Mouse (Mus musculus) liver, embryonic 12.5 days (tissue): ENCODE data around the gene Znrd1. TPM values are rescaled to one million over a fixed set of nuclear protein-coding genes. Genes with fewer than 3 reads are reported as not detected.

Experiments
- ATAC-seq: fragments of 200-750 bp; cut with Nextera tagmentation; 2 replicates; pipeline ENCODE4 v1.8.0; 2017; ENCODE audit warnings: moderate number of reproducible peaks, mild to moderate bottlenecking, moderate library complexity
- H3K27ac ChIP-seq: fragments of 300-500 bp; sonication (generic); 2 replicates; pipeline ENCODE4 v1.5.1; 2016; ENCODE audit warnings: mild to moderate bottlenecking
- H3K27me3 ChIP-seq: fragments of 300-500 bp; sonication (generic); replicated peaks from 2 replicates; pipeline ENCODE4 v1.6.1; 2016; ENCODE audit warnings: mild to moderate bottlenecking, moderate library complexity
- H3K36me3 ChIP-seq: fragments of 300-500 bp; sonication (generic); 2 replicates; pipeline ENCODE4 v1.6.1; 2016; ENCODE audit warnings: mild to moderate bottlenecking, moderate library complexity
- H3K4me1 ChIP-seq: fragments of 300-500 bp; sonication (generic); 2 replicates; pipeline ENCODE4 v1.6.1; 2016
- H3K4me2 ChIP-seq: fragments of 300-500 bp; sonication (generic); 2 replicates; pipeline ENCODE4 v1.6.1; 2016; ENCODE audit warnings: mild to moderate bottlenecking, moderate library complexity
- H3K4me3 ChIP-seq: fragments of 300-500 bp; sonication (generic); 2 replicates; pipeline ENCODE4 v1.5.1; 2016; ENCODE audit warnings: mild to moderate bottlenecking, moderate library complexity
- H3K9ac ChIP-seq: fragments of 300-500 bp; sonication (generic); 2 replicates; pipeline ENCODE4 v1.6.1; 2016; ENCODE audit warnings: mild to moderate bottlenecking, moderate library complexity
- H3K9me3 ChIP-seq: fragments of 300-500 bp; sonication (generic); replicated peaks from 2 replicates; pipeline ENCODE4 v1.6.1; 2016; ENCODE audit warnings: mild to moderate bottlenecking, moderate library complexity
- whole genome bisulfite sequencing: fragments of 180-500 bp; shearing (Covaris S2); methylation state at CpG from one replicate; pipeline ENCODE4 v1.1.7; 2016; ENCODE audit not compliant: insufficient replicate concordance; 5-methylcytosine and 5-hydroxymethylcytosine counted together
- polyA plus RNA-seq: library from polyadenylated mRNA; unstranded; fragments of >200 nt; fragmentation: Nextera tagmentation; extraction: Ambion mirVana; gene quantifications from 2 replicates; pipeline ENCODE4 v1.2.1, GENCODE M21; 2016

The Znrd1 gene
- 32.7 and 33.5 TPM in 2 replicates for polyA plus RNA-seq

DNA sequence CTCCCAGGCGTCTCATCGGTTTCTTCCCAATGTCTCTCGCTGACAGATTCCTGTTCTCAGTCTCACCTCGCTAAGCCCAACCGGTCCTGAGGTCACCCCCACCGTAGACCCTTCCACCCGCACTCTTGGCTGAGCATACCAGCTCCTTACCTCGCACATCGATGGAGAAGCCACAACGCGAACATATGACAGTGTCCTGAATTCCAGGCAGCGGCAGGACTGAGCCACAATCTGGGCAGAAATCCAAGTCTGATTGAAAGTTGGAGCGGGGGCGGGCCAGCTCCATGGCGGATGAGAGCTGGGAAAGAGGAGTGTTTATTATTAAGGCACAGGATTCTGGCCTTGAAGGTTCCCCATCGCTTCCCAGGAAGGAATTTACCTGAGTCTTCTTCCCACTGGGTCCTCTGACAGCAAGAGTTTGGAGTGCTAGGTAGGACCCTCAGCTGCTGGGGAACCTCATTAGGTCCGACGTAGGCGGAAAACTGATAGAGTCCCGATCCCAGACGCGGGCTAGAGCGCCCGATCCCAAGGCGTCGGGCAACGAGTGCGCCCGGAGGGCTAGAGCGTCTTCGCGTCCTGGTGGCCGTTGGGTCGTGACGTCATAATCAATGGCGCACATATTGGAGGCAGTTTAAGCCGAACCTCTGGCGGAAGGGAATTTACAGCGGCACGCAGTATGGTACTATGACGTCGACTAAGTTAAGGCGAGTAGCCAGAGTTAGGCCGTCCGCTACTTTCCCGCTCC, at the start of gene Znrd1, which contains the start of gene Znrd1as:
Gene Znrd1, minus strand, starts transcription at position 561 of the 745 bp plus-strand sequence.
Gene Znrd1as, plus strand, starts transcription at position 594 of the 745 bp plus-strand sequence.
- H3K36me3 ChIP-seq, result peaks cover 13% of the 10 kb centered on the region
- peaks cover 16% of the 10 kb centered on the region for H3K4me1 ChIP-seq
- under 1% methylated on average over 46 of the region's 46 CpGs for WGBS

DNA sequence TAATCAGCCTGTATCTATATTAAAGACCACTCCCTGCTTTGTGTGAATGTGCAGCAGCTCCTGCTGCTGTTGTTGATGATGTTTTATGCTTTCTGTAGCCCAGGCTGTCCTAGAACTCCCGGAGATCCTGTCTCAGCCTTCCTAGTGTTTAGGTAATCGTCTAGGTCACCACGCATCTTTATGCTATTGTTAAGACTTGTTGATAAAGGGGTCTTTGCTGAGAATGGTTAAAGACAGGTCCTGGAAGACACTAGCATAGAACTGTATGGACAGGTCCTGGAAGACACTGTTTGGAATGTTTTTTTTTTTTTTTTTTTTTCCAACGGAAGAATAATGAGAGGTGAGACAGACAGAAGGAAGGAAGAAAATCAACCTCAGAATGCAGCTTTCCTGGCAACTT, 45.0 kb upstream of the Znrd1 start:
- WGBS, result 40% methylated on average over 4 of the region's 4 CpGs
- Histone ChIP-seq H3K9me3 (no peaks in the 10 kb centered on the region), H3K27ac (no peak overlapping the region), H3K4me2 (peak overlapping the region; percentile 66), H3K9ac (no peak overlapping the region), H3K27me3 (peaks cover 25% of the 10 kb centered on the region), H3K4me1 (no peaks in the 10 kb centered on the region; the same call in 1 of the 2 replicates), H3K36me3 (no peaks in the 10 kb centered on the region), H3K4me3 (peak overlapping the region; percentile 55)
- no peak for ATAC-seq

More for the DNA sequence above, at the start of gene Znrd1, which contains the start of gene Znrd1as:
- H3K9ac ChIP-seq, result peak within 1 kb of the TSS; percentile 82
- no peaks in the 10 kb centered on the region for H3K9me3 ChIP-seq
- H3K4me3 ChIP-seq, result peak within 1 kb of the TSS; percentile 71
- H3K27me3 ChIP-seq, result no peaks in the 10 kb centered on the region
- peak within 1 kb of the TSS; percentile 81 for H3K4me2 ChIP-seq
- peak within 1 kb of the TSS; percentile 56 for H3K27ac ChIP-seq
- peak; percentile 95 for ATAC-seq

DNA sequence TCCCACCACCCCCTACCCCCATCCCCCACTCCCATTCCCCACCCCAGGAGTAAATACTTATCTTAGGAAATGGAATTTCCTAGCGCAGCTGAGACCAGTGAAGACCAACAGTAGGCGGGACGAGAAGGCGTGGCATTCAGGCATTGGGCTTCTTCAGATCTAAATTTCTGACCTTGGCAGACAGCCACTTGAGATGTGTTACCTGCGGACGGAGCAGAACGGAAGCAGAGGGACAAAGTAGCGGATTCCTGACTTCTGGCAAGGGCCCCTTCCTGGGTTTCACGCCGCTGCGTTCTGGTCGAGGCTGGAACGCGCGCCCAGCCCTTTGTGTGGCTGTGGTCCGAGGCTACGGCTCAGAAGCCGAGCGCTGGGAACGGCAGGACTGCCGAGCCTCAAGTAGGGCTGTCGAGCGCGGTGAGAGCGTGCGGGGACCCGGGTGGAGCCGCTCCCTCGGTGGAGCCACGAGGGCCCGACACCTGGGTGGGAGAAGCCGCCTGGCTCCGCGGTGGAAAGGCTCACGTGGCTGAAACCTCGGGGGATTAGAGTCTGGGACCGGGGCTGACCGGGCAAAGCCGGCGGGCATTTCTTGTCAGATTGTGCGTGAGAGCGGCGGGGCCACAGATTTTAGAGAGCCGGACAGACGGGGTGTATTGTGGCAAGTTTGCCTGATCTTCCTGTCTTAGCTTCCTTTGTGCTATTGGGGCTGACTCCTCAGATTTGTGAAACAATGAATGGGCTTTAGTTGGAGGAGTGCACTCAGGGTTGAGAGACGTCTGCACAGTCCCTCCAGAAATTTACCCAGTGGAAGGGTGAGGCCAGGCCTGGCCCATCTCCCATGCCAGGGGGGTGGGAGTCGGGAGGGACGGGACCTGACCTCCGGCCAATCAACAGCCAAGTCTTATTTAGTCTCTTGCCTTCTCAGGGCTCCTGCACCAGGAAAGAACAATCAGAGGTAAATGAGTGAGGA, 44.3 kb upstream of the Znrd1 start:
- Histone ChIP-seq H3K27me3 (peaks cover 25% of the 10 kb centered on the region), H3K9me3 (no peaks in the 10 kb centered on the region), H3K27ac (peak overlapping the region; percentile 48; the same call in 1 of the 2 replicates), H3K36me3 (no peaks in the 10 kb centered on the region), H3K4me1 (no peaks in the 10 kb centered on the region; the same call in 1 of the 2 replicates), H3K4me2 (peak overlapping the region; percentile 66), H3K4me3 (peak overlapping the region; percentile 55), H3K9ac (peak overlapping the region; percentile 61)
- WGBS, result 2% methylated on average over 49 of the region's 49 CpGs
- ATAC-seq, result peak; percentile 55

DNA sequence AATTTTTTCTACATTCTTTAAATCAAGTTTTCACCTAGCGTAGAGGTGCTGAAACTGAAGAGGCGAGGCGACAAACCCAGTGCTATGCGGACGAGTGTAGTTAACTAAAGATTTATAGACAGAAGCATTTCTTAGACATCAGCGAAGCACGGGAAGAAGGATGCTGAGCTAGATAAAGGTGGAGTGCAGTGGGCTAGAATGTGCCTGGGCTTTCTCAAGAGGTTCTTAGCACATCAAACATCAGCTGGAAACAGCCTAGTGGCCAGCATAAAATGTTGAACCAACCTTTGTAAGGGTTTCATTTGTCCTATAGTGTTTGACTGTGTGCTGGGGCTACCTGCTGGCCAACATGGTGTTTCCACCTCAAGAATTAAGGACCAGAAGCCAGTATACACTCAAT, 42.5 kb upstream of the Znrd1 start, which contains the start of gene Zfp57:
Gene Zfp57, plus strand, starts transcription at position 301 of the 400 bp plus-strand sequence.
- Histone ChIP-seq H3K27ac (no peak within 1 kb of the TSS), H3K9ac (no peak within 1 kb of the TSS), H3K4me3 (no peak within 1 kb of the TSS), H3K4me2 (peak within 1 kb of the TSS; percentile 66; the same call in 1 of the 2 replicates), H3K36me3 (no peaks in the 10 kb centered on the region), H3K9me3 (no peaks in the 10 kb centered on the region), H3K27me3 (peaks cover 25% of the 10 kb centered on the region), H3K4me1 (no peaks in the 10 kb centered on the region; the same call in 1 of the 2 replicates)
- no peak for ATAC-seq
- 73% methylated on average over 7 of the region's 7 CpGs for WGBS

DNA sequence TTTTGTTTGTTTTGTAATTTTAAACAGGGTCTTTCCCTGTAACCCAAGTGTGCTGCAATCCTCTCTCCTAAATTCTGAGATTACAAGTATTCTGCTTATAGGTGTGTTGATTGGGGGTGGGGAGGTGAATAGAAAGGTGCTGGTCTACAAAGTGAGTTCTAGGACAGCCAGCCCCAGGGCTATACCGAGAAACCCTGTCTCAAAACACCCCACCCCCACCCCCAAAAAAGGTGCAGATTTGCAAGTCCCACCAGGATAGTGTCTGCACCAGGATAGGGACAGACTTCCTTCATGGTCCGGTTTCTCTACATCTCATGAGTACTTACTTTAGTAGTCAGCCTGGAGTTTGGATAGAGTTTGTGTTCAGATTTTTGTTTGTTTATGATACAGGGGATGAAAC, 40.1 kb upstream of the Znrd1 start:
- no peak overlapping the region for H3K27ac ChIP-seq
- WGBS, result 45% methylated on average over 2 of the region's 2 CpGs
- no peak overlapping the region for H3K4me3 ChIP-seq
- no peak overlapping the region for H3K4me2 ChIP-seq
- no peak overlapping the region for H3K9ac ChIP-seq
- peaks cover 18% of the 10 kb centered on the region for H3K27me3 ChIP-seq
- no peak for ATAC-seq
- no peaks in the 10 kb centered on the region; the same call in 1 of the 2 replicates for H3K4me1 ChIP-seq
- H3K9me3 ChIP-seq, result no peaks in the 10 kb centered on the region
- no peaks in the 10 kb centered on the region for H3K36me3 ChIP-seq

DNA sequence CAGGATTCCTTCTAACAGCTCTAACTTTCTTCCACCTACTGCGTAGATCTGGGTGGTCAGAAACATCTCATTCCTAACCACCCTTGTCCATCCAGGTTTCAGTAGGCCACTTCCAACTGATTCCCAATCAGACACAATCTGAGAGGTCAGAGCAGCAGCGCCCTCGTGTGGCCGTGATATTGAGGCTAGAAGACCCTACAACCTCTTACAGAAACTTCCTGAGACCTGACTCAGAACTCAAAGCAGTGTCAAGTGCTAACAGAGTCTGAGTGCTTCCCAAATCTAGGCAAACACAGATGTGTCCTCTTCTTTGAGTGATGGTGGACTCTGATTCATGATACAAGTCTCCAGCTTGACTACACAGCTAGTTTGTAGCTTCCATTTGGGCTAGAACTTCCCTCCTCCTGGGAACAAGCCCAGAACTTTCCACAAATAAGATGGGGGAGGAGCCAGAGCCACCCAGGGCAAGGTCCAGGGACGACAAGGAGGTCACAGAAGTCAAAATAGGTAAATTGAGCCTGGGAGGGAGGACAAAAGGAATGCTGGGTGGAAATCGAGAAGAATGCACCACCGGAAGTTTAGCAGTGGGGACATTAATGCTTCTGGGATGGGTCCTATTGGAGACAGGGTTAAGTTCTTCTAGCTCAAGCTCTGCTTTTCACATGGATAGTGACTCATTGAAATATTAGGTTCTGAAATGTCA, 38.8 kb upstream of the Znrd1 start:
- 21% methylated on average over 7 of the region's 7 CpGs for WGBS
- Histone ChIP-seq H3K9me3 (no peaks in the 10 kb centered on the region), H3K4me1 (no peaks in the 10 kb centered on the region), H3K36me3 (no peaks in the 10 kb centered on the region), H3K4me3 (no peak overlapping the region), H3K27ac (no peak overlapping the region), H3K27me3 (peaks cover 5% of the 10 kb centered on the region), H3K9ac (no peak overlapping the region), H3K4me2 (no peak overlapping the region)
- ATAC-seq, result no peak

DNA sequence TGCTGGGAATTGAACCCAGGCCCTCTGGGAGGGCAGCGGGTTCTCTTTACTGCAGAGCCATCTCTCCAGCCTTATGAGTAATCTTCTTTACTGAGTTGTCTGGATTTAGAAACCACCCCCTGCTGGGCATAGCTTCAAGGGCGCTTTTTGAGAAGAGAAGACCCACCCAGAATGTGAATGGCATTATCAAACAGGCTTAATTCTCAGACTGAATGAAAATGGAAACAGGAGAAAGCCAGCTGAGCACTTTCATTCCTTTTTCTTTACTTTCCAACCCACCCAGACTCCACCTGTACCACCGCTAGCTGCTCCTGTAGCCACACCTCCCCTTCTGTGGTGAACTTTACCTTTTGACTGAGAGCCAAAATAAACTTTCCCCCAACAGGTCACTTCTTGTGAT, 37.1 kb upstream of the Znrd1 start:
- Histone ChIP-seq H3K4me2 (no peak overlapping the region), H3K27ac (no peak overlapping the region), H3K27me3 (no peaks in the 10 kb centered on the region; the same call in 1 of the 2 replicates), H3K9ac (no peak overlapping the region), H3K36me3 (no peaks in the 10 kb centered on the region), H3K4me1 (no peaks in the 10 kb centered on the region), H3K9me3 (no peaks in the 10 kb centered on the region), H3K4me3 (no peak overlapping the region)
- 61% methylated on average over 3 of the region's 3 CpGs for WGBS
- ATAC-seq, result no peak

DNA sequence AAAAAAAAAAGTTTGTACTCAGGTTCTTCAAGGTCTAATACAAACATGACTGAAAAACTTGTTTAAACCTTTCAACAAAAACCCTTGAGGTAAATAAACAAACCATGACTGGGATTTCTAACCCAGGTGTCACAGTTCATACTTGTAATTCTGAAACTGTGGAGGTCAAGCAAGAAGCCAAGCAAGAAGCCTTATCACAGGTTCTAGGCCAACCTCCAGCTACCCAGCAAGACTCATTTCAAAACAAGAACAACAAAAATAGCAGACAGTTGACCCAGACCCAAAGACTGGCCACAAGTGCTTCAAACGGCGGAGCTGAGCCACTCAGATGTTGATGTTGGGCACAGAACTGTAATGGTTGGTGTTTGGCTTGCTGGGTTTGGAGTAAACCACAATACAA, 36.2 kb upstream of the Znrd1 start:
- Histone ChIP-seq H3K4me2 (no peak overlapping the region), H3K9me3 (no peaks in the 10 kb centered on the region), H3K27me3 (peaks cover 7% of the 10 kb centered on the region), H3K9ac (no peak overlapping the region), H3K36me3 (no peaks in the 10 kb centered on the region), H3K4me3 (no peak overlapping the region), H3K27ac (no peak overlapping the region), H3K4me1 (no peaks in the 10 kb centered on the region)
- no peak for ATAC-seq
- WGBS, result 79% methylated on average over 2 of the region's 2 CpGs

DNA sequence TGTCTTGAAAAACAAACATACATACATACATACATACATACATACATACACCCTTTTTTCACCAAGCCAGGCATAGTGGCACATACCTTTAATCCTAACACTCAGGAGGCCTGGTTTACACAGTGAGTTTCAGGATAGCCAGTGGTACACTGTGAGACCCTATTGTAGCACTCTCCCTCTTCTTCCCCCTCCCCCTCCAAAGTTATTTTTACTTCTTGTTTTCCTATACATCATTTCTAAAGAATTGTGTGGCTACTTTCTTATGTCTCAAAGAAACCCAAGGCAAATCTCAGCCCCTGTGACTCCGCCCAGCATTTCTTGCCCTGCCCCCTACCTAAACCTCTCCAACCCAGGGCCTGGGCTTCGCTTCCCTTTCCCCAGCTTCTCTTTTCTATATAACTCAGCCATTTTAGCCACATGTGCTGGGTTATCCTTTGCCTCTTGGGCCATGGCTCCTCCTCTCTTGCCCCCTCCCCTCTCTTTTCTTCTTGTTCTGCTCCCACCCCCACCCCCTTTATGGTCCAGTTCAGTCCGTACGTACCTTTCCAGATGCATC, 35.5 kb upstream of the Znrd1 start:
- H3K4me1 ChIP-seq, result no peaks in the 10 kb centered on the region
- WGBS, result 72% methylated on average over 4 of the region's 4 CpGs
- no peak for ATAC-seq
- peaks cover 14% of the 10 kb centered on the region for H3K27me3 ChIP-seq
- no peak overlapping the region for H3K27ac ChIP-seq
- H3K9me3 ChIP-seq, result no peaks in the 10 kb centered on the region
- H3K9ac ChIP-seq, result no peak overlapping the region
- no peaks in the 10 kb centered on the region for H3K36me3 ChIP-seq
- H3K4me2 ChIP-seq, result no peak overlapping the region
- no peak overlapping the region for H3K4me3 ChIP-seq

DNA sequence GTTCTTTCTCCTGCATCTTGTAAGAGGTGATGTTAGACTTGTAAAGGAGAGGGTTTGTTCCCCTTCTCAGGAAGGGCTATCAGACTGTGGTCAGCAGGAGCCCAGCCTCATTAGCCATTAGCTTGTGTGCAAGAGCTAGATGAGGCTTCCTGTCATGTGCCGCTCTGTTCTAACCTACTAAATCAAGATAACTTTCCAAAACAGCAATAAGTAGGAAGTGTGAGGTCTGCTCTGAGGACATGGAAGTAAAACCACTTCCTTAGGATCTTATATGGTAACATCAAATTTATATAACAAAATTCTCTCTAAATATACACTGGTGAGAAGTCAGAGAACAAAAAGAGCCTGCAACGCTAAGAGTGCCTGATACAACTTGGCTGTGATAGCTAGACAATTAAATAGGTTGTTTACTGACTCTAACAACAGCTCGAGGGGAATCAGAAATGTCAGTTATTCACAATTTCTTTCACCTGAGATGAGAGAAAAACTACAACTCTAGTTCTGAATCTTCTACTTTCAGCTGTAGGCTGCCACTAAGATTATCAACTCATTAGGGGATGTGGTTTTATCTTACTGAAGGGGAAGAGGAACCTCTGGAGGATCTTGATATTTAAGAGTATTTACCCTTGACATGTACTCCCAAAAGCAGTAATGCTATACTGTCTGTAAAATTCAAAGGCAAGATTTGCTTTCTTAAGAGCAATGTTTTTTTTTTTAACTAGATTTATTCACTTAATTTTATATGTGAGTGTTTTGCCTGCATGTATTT, 34.2 kb upstream of the Znrd1 start:
- Histone ChIP-seq H3K4me3 (no peak overlapping the region), H3K36me3 (no peaks in the 10 kb centered on the region), H3K9me3 (no peaks in the 10 kb centered on the region), H3K4me2 (no peak overlapping the region), H3K27ac (no peak overlapping the region), H3K4me1 (no peaks in the 10 kb centered on the region), H3K27me3 (peaks cover 27% of the 10 kb centered on the region), H3K9ac (no peak overlapping the region)
- ATAC-seq, result no peak
- WGBS, result 11% methylated on average over 3 of the region's 3 CpGs
